Mouse (Mus musculus): ENCODE results near the gene Nap1l3.
A peak's percentile ranks its signal among the peaks of the same experiment; 100 is the strongest.

Gene Nap1l3

DNA sequence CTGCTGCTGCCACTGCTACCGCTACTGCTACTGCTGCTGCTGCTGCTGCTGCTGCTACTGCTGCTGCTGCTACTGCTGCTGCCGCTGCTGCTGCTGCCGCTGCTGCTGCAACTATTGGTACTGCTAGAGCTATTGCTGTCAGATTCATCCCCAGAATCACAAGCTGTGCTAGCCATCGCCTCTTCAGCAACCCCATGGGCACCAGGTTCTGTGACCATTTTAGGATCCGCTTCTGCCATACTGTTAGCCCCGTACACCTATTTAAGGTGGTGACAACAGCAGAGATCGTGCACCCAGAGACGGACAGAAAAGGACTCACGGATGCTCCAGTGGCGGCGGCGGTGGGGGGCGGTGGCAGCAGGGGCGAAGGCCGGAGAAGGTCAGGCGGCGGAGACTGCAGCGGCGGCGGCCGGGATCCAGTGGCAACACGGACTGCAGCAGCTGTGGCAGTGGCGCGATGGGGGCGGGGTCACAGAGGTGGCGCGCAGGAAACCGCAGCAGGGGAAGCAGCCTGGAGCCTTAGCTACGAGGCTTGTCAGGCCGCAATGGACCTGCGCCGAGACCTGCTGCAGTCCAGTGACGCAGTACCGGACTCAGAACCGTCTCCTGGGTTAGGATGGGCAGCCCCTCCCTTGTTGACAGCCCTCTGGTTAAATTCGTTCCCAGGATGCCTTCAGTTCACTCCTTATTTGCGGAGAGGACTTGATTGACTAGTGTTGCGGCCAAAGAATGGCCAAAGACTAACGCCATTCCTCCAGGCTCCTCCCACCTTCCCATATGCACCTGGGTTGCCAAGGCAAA lies at the start of gene Nap1l3:
Nap1l3 (minus strand) TSS at position 621 of the 801 bp plus-strand sequence.
- peak; percentile 63 for DNase-seq (ENCODE audit: extremely low spot score, low spot score)

DNA sequence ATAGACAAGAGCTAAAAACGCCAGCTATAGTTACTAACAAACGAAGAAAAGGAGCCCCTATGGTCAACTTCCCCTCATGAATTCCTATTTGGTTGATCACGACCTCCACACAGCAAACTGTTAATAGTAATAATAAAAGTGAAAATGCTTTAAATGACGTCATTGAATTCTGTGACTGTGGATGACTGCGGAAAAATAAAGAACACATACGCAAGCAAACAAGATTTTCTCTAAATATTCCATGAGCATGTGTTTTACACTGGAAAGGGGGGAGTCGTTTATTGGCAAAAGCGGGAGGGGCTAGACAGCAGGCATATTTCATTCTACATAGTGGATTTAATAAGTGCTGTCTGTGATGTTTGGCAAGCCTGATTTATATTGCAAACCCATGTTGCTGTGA lies 451 bp upstream of the Nap1l3 start:
- DNase-seq (ENCODE audit: extremely low spot score, low spot score) = no peak

All from neural tube, embryonic 10.5 days (tissue).